Mouse (Mus musculus): ENCODE measurements around the gene Ifi213.

Ifi213 gene

DNA sequence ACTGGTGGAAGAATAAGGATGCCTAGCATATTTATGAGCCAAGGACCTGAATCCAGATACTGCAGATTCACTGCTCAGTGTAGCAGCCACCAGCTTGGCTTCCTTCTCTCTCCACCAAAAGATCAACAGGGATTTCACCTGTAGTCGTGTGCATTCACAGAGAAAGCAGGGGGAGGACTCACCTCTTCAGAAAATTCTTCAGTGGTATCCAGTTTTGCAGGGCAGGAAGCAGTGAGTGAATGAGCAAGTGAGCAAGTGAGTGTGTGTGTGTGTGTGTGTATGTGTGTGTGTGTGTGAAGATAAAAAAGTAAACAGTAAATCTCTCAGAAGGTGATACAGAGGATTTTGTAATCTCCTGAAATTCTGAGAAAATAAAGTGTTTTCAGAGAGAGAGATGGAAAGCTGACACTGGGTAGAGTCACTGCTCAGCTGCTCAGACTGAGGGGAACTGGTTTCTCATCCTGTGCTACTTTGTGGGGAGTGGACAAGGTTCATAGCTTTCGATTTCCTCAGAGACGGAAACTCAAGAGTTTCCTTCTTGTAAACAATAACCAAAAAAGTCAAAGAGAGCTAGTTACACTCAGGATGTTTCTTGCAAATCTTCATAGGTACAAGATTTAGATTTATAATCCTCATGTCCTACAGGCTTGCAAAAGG is at the start of gene Ifi213:
TSS of gene Ifi213 (minus strand) at position 437 of the 657 bp plus-strand sequence.
- WGBS = 73% methylated on average over 3 of the region's 3 CpGs

DNA sequence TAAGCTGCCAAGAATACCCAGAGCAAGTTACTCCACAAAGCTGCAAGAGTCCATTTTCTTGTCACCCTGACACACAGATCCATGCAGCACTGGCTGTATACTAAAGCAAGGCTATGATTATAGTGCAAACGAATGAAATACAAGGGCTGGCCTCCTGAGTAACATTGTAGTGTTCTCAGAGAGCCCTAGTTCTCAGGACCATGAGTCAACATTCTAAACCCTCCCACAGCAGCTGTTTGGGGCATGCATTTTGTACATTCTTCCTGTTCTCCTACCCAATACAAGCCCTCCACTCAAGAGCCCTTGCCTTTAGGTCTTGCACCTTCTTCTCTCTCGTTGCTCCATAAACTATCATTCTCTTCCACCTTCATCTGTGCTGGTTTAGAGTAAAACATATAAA is 46.3 kb upstream of the Ifi213 start:
- WGBS = 76% methylated on average over 2 of the region's 2 CpGs

DNA sequence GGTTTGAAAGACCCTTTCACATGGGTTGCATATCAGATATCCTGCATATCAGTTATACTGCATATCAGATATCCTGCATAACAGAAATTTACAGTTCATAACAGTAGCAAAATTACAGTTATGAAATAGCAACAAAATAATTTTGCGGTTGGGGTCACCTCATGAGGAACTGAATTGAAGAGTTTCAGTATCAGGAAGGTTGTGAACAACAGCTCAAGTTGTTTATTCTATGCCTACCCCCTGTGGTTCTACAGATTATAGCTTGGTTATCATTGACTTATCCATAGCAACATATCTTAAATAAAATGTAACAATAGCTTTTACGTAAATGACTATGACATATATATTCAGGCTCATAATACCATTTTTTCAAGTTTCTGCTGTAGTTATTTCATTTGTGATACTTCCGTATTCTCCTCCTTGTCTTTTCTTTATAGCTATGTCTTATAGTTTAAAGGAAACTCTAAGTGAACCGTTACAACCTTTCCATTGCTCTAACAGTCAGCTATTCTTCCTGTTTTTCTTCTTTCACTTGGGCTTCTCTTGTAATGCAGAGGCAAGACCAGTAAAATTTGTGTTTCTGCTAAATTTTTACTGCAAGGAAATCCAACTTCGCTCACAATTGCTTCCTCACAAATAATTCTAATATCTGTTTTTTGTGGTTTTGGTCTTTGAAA is 35.0 kb upstream of the Ifi213 start:
- 87% methylated on average over 5 of the region's 5 CpGs for WGBS

- WGBS = 65% methylated on average over 2 of the region's 2 CpGs
Observed at GRCm38 (mm10) chr1:173630622-173631021, 31.5 kb upstream of the Ifi213 start, which contains the start of gene Ifi209. TSS of gene Ifi209 (plus strand) at chr1:173630917.

- WGBS = 75% methylated on average over 2 of the region's 2 CpGs
Observed at GRCm38 (mm10) chr1:173626686-173627085, 27.6 kb upstream of the Ifi213 start.

GRCm38 (mm10) chr1:173624052-173624451 is 25.0 kb upstream of the Ifi213 start:
- 94% methylated on average over 2 of the region's 2 CpGs for WGBS

DNA sequence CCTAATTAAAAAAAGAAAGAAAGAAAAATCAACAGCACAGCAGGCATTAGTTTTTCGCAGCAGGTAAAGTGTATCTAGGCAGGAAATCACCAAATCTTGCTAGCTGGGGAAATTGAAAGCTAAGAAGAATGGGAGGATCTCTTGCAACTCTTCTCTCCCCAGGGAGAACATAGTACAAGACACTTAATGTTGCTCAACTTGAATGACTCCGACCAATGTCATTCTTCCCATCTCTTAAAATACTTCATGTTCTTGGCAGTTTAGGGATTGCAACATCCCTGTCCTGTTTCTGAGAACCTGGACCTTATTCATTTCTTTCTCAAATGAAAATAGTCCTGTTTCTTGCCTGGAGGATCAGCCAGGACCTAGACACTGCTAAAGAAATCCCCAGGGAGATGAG is 23.1 kb upstream of the Ifi213 start:
- 85% methylated on average over 2 of the region's 2 CpGs for WGBS

- WGBS = 48% methylated on average over 3 of the region's 3 CpGs
Observed at GRCm38 (mm10) chr1:173610291-173610690, 11.2 kb upstream of the Ifi213 start.

DNA sequence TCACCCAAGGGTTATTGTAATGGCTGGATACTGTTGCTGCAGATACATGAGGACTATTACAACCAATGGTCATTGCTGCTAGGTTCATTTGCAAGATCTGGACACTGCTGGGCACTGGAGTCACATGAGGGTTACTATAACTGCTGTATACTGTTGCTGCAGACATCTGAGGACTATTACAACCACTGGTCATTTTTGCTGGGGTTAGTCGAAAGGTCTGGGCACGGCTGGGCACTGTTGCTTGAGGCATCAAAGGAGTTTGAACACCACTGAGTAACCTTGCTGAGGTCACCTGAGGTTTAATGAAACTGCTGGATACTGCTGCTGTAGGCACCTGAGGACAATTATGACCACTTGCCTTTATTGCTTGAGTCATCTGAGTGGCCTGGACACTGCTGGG is 9.4 kb downstream of the Ifi213 start:
- 84% methylated on average over 2 of the region's 2 CpGs for WGBS

DNA sequence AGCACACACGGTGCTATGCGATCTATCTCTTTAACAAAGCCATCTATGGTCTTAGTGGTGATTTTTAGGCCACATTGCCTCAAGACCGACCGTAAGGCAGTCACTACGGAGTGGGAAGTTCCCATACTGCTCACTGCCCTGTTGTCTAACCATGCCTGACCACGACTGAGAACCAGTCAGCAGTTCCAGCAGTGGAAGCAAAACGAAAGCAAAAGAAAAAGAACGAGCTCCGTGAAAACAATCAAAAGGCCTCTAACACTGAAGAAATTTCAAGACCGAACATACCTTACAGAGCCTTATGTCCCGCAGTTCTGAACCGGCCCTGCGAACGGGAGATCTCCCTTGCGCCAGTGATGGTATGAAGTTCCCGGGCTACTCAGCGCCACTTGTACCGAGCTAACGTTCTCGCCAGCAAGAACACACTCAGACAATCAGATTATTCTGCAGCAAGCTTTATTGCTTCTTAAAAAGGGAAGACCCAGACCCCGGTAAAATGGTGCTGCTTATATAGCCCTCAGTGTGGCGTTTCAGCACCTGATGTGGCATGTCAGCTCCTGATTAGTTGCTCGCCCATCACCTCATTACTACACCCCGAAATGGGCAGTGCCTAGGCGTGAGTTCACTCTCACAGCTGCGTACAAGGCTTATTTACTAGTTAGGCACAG is 19.0 kb downstream of the Ifi213 start:
- 93% methylated on average over 26 of the region's 26 CpGs for WGBS

GRCm38 (mm10) chr1:173579079-173579478 is 20.0 kb downstream of the Ifi213 start:
- 88% methylated on average over 9 of the region's 9 CpGs for WGBS

DNA sequence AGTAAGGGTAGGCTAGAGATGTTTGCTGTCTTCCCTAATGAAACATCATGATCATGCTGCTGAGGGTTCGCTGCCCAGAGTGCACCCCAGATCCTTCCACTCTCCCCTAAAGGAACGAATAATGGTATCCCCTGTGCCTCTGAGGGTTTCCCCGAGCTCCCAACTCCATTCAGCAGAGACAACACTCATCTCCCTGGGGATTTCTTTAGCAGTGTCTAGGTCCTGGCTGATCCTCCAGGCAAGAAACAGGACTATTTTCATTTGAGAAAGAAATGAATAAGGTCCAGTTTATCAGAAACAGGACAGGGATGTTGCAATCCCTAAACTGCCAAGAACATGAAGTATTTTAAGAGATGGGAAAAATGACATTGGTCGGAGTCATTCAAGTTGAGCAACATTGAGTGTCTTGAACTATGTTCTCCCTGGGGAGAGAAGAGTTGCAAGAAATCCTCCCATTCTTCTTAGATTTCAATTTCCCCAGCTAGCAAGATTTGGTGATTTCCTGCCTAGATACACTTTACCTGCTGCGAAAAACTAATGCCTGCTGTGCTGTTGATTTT is 48.5 kb downstream of the Ifi213 start:
- 86% methylated on average over 5 of the region's 5 CpGs for WGBS

DNA sequence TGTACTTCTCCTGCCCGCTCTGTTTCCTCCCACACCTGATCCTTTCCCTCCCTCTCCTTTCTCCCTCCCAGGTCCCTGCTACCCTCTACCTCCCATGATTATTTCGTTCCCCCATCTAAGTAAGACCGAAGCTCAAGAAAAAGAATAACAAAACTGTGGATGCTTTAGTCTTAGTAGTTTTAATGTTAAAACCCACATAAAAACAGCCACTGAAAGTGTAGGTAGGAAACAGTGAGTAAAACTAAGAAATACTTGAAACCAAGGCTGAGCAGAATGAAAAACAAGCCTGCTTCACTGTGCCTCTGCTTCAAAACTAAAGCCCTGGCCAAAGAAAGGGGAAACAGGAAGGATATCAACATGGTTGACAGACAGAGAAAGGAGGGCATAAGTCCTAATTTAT is 50.3 kb downstream of the Ifi213 start:
- WGBS = 93% methylated on average over 3 of the region's 3 CpGs

DNA sequence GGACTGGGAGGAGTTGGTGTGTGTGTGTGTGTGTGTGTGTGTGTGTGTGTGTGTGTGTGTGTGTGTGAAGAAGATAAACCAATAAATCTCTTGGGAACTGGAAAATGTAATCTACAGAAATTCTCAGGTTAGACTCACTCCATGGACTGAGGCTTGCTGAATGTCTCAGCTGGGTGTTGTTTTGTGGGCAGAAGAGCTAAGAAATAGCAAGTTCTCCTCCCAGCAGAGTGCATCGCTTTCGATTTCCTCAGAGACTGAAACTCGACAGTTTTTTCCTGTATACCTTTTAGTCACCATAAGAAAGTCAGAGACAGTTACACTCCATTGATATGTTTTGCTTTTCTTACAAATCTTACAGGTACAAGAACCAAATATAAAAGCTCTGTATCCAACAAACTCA is 63.3 kb downstream of the Ifi213 start, which contains the start of gene Ifi214:
TSS of gene Ifi214 (minus strand) at position 167 of the 400 bp plus-strand sequence.
- 88% methylated on average over 3 of the region's 3 CpGs for WGBS
